Mouse (Mus musculus) E14TG2a.4 (cell line): ENCODE measurements around the gene Polr2c.

Source experiments
- H3K27me3 ChIP-seq: 2 replicates; pipeline ENCODE4 v1.6.1; 2014; ENCODE audit warnings: low read length, control low read depth; ENCODE audit not compliant: insufficient read depth
- H3K36me3 ChIP-seq: 2 replicates; pipeline ENCODE4 v1.6.1; 2014; ENCODE audit warnings: low read length, control low read depth; ENCODE audit not compliant: insufficient read depth
- H3K4me1 ChIP-seq: replicated peaks from 2 replicates; pipeline ENCODE4 v1.6.1; 2014; ENCODE audit warnings: low read depth, low read length, control low read depth
- H3K4me3 ChIP-seq: replicated peaks from 2 replicates; pipeline ENCODE4 v1.5.1; 2014; ENCODE audit warnings: mild to moderate bottlenecking, low read length
- H3K9me3 ChIP-seq: 2 replicates; pipeline ENCODE4 v1.6.1; 2014; ENCODE audit warnings: low read length, control low read depth
- CTCF ChIP-seq: conservative IDR thresholded peaks from 2 replicates; pipeline ENCODE4 v1.5.1; 2014; ENCODE audit warnings: low read length
- NANOG ChIP-seq: IDR thresholded peaks from 2 replicates; pipeline ENCODE4 v1.6.1; 2014; ENCODE audit warnings: borderline replicate concordance, low read length, mixed read lengths
- POU5F1 ChIP-seq: IDR thresholded peaks from 2 replicates; pipeline ENCODE4 v1.6.1; 2014; ENCODE audit warnings: low read length, borderline replicate concordance

Polr2c gene

DNA sequence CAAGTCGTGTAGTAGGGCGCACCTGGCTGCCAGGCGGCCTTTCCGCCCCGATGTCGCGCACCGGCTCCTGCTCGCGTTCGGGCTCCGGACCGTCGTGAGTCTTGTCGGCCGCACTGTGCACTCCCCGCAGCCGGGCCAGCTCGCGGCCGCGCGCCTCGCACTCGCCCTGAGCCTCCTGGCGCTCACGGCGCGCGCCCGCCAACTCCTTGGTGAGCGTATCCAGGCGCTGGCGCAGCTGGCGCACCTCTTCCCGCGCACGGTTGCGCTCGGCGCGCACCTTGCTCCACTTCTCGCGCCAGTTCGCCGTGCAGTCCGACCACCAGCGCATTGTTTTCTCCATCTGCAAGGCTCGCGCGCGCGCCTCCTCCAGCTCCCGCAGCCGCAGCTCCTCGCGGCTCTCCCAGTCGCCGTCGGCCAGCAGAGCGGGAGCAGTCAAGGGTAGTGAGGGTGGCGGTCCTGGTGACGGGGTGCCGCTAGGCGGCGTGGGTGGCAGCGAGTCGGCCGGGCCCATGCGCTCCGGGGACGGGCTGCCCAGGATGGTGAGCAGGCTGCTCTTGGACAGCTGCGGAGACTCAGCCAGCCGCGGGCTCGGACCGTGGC, 55.9 kb downstream of the Polr2c start:
- no peaks in the 10 kb centered on the region for H3K9me3 ChIP-seq
- TF ChIP-seq NANOG (no peak), POU5F1 (no peak), CTCF (no peak)
- peaks cover 65% of the 10 kb centered on the region for H3K4me1 ChIP-seq
- H3K27me3 ChIP-seq, result peaks cover 48% of the 10 kb centered on the region
- peak overlapping the region; percentile 80 for H3K4me3 ChIP-seq
- peaks cover 45% of the 10 kb centered on the region for H3K36me3 ChIP-seq

DNA sequence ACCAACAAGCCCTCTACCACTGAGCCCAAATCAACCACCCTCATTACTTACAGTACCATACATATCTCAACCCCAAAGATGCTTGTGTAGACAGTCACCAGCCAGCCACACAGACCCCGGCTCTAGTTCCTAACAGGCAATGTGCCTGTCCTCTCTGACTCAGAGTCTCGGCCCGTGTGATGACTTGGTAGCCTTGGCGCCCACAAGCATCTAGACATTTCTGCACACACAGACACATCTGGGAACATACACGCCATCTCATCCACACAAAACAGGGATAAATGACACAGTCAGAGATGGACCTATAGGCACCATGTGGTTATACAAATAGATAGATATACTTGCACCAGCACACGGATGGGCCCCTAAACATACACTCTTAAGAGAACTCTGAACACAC, 57.0 kb downstream of the Polr2c start:
- H3K4me1 ChIP-seq, result peaks cover 66% of the 10 kb centered on the region
- H3K9me3 ChIP-seq, result no peaks in the 10 kb centered on the region
- no peak for TF ChIP-seq CTCF
- H3K36me3 ChIP-seq, result peaks cover 35% of the 10 kb centered on the region
- no peak overlapping the region for H3K4me3 ChIP-seq
- H3K27me3 ChIP-seq, result peaks cover 48% of the 10 kb centered on the region

- peaks cover 48% of the 10 kb centered on the region for H3K27me3 ChIP-seq
- peaks cover 68% of the 10 kb centered on the region for H3K4me1 ChIP-seq
- H3K36me3 ChIP-seq, result peaks cover 30% of the 10 kb centered on the region
- H3K9me3 ChIP-seq, result no peaks in the 10 kb centered on the region
- no peak overlapping the region for H3K4me3 ChIP-seq
- no peak for TF ChIP-seq POU5F1
- no peak for TF ChIP-seq NANOG
- no peak for TF ChIP-seq CTCF
Observed at GRCm38 (mm10) chr8:94914701-94915101, 57.5 kb downstream of the Polr2c start.

DNA sequence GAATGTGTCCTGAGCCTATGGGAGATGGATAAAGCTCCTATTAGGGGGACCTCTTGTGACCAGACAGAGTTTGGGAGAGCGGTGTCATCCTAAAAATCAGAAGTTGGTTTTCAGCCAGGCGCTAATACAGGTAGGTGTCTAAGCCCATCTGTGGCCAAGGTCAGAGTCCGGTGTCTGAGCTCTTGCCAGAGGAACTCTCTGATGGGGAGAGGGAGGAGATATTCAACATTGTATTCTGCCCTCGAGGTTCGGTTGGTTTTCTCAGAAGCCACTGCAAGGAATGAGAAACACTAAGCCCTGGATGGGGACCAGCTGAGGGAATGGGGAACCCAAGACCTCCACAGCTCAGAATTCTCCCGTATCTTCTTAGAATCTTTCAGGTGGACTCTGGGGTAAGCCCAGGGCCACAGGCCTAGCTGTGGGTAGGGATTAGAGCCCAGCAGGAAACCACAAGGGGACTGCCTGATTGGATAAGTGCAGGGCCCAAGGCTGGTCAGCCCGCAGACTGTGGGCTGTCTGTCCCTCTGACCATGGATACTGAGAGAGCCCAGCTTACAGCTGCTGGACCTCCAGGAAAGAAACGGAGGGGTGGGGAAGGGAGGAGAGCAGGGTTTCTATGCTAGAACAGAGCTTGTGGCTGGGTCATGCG, 59.2 kb downstream of the Polr2c start:
- peaks cover 80% of the 10 kb centered on the region for H3K4me1 ChIP-seq
- H3K4me3 ChIP-seq, result peak overlapping the region; percentile 95
- TF ChIP-seq POU5F1 (no peak), CTCF (no peak), NANOG (no peak)
- peaks cover 14% of the 10 kb centered on the region for H3K36me3 ChIP-seq
- no peaks in the 10 kb centered on the region for H3K9me3 ChIP-seq
- peaks cover 46% of the 10 kb centered on the region for H3K27me3 ChIP-seq

GRCm38 (mm10) chr8:94916960-94917324, 59.7 kb downstream of the Polr2c start:
- Histone ChIP-seq H3K27me3 (peaks cover 41% of the 10 kb centered on the region), H3K36me3 (peaks cover 9% of the 10 kb centered on the region), H3K9me3 (no peaks in the 10 kb centered on the region), H3K4me1 (peaks cover 79% of the 10 kb centered on the region), H3K4me3 (peak overlapping the region; percentile 95)
- TF ChIP-seq NANOG (no peak), POU5F1 (no peak), CTCF (no peak)

DNA sequence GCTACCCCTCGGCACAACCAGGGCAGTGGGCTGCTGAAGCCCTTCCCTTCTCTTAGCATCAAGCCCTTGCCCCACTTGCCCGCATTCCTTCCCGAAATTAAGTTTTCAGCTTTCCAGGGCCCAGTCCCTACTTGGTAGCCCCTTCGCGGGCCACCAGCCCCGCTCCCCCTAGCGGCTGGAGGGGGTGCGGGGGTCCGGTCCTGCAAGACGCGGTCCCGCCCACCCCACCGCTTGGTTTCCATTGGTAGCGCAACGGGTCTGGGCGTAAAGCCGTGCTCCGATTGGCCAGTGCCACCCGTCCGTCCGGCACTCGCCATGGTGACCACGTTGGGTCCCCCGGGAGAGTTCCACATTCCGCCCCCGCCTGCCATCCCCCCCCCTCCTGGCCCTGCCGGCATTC, 60.1 kb downstream of the Polr2c start:
- Histone ChIP-seq H3K36me3 (peaks cover 5% of the 10 kb centered on the region), H3K27me3 (peaks cover 37% of the 10 kb centered on the region), H3K4me1 (peaks cover 79% of the 10 kb centered on the region), H3K9me3 (no peaks in the 10 kb centered on the region), H3K4me3 (peak overlapping the region; percentile 95)
- TF ChIP-seq NANOG (no peak), CTCF (peak; percentile 44)

DNA sequence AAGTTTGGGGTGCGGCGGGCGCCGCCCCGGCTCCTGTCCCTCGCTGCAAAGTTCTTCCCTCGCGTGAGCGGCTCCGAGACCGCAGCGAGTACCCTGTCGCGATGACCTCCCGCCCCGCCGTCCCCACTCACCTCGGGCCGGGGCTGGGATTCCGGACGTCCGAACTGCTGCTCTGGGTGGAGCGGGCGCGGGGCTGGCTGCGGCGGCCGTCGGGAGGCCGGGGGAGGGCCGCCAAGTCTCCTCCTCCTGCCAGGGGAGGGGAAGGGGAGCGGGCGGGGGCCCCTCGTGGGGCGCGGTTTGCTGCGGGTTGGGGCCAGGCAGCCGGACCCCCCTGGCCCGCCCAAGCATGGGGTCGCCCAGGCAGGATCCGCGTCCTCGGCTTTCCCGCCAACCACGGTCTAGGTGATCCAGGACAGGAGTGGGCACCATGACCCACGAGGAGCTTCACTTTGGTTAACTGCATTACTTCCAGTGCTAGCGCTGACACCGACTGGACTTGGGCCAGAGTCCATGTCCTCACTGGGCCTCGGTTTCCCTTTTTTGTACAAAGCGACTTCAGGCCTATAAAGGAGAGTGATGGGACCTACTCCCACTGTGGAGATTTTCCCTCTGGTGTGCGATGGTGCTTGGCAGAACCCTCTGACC, 60.7 kb downstream of the Polr2c start, which contains the start of gene Ccdc102a:
Gene Ccdc102a, minus strand, starts transcription at position 248 of the 645 bp plus-strand sequence.
- Histone ChIP-seq H3K4me1 (peaks cover 80% of the 10 kb centered on the region), H3K4me3 (peak within 1 kb of the TSS; percentile 95), H3K36me3 (no peaks in the 10 kb centered on the region), H3K9me3 (no peaks in the 10 kb centered on the region), H3K27me3 (peaks cover 31% of the 10 kb centered on the region)
- TF ChIP-seq NANOG (no peak), POU5F1 (no peak), CTCF (no peak)

DNA sequence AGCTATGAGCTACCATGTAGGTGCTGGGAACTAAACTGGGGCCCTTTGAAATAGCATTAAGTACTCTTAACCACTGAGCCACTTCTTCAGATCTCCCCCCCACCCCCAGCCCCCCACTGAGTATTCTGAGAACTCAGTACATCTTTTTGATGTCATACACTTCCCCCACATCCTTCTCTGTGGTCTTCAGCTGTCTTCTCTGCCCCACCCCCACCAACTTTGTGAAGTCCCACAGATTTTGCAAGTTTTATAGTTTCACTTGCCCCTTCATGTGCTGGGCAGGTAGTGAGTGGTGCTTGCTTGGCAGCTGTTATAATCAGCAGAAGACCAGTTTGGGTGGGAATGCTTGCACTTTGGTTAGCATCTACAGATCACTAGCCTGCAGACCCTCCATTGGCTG, 62.0 kb downstream of the Polr2c start:
- Histone ChIP-seq H3K4me1 (peaks cover 85% of the 10 kb centered on the region), H3K4me3 (no peak overlapping the region), H3K27me3 (peaks cover 25% of the 10 kb centered on the region), H3K36me3 (no peaks in the 10 kb centered on the region), H3K9me3 (no peaks in the 10 kb centered on the region)
- TF ChIP-seq CTCF (no peak), NANOG (no peak), POU5F1 (no peak)

- H3K36me3 ChIP-seq, result no peaks in the 10 kb centered on the region
- H3K4me1 ChIP-seq, result peaks cover 66% of the 10 kb centered on the region
- H3K27me3 ChIP-seq, result peaks cover 9% of the 10 kb centered on the region
- no peak for TF ChIP-seq CTCF
- H3K9me3 ChIP-seq, result no peaks in the 10 kb centered on the region
- H3K4me3 ChIP-seq, result peak overlapping the region; percentile 37
Observed at GRCm38 (mm10) chr8:94922176-94922575, 64.9 kb downstream of the Polr2c start.
